Mouse (Mus musculus) mouse embryonic stem cell (cell line): ENCODE measurements around the gene Fitm1.

Experiments used
- in situ Hi-C, 2 experiments: fragments of 300-500 bp; cut with MboI; formaldehyde crosslinking; loops; 1 replicate in 1 of 2; 3 replicates in 1 of 2; pipeline ENCODE4 v1.14.3; 2019 to 2020; ENCODE audit warnings: low sequenced_read_pairs in 2 of 2, low pct_unique_long_range_greater_than_20kb in 1 of 2, mixed read lengths in 1 of 2; ENCODE audit not compliant: unreplicated experiment in 1 of 2

Gene Fitm1

DNA sequence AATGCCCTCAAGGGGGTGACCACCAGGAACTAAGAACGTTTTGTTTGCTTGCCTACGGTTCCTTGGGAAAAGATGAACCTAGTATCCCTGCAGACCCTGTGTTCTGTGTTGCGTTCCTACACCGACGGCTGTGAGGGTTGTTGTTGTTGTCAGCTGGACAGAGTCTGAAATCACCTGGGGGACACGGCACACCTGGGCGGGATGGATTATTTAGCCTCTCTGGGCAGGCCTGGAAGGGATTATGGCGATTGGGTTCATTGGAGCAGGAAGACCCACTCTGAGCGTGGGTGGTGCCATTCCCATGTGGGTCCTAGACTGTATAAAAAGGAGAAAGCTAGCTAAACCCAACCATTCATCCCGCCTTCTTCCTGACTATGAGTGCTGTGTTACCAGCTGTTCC, 13.6 kb upstream of the Fitm1 start:
- in situ Hi-C loops = no loop called here

GRCm38 (mm10) chr14:55563249-55563648, 12.2 kb upstream of the Fitm1 start:
- in situ Hi-C loops = no loop called here

GRCm38 (mm10) chr14:55565748-55566147, 9.7 kb upstream of the Fitm1 start:
- in situ Hi-C loops = no loop called here

- in situ Hi-C loops = no loop called here
Observed at GRCm38 (mm10) chr14:55567496-55567895, 7.9 kb upstream of the Fitm1 start.

GRCm38 (mm10) chr14:55570588-55570987, 4.8 kb upstream of the Fitm1 start:
- in situ Hi-C loops = no loop called here

GRCm38 (mm10) chr14:55571760-55572159, 3.7 kb upstream of the Fitm1 start:
- in situ Hi-C loops = no loop called here

DNA sequence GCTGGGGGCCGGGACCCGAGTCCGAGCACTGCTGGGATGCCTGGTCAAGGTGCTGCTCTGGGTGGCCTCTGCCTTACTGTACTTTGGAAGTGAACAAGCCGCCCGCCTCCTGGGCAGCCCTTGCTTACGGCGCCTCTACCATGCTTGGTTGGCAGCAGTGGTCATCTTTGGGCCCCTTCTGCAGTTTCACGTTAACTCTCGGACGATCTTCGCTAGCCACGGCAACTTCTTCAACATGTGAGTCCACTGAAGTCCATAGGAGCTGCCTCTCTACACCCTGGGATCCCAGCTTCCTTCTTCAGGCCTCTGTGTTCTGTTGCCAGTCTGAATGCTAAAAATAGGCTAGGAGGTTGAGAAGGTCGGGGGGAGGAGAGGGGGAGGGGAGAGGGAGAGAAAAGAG, 294 bp downstream of the Fitm1 start:
- in situ Hi-C loops = no loop called here

- in situ Hi-C loops = no loop called here
Observed at GRCm38 (mm10) chr14:55576376-55576775, 959 bp downstream of the Fitm1 start.

GRCm38 (mm10) chr14:55577871-55578667, 2.7 kb downstream of the Fitm1 start, which contains the start of gene Psme1:
Gene Psme1, plus strand, starts transcription at chr14:55578123.
- in situ Hi-C loops = no loop called here

- in situ Hi-C loops = no loop called here
Observed at GRCm38 (mm10) chr14:55578668-55579269, 3.4 kb downstream of the Fitm1 start.

- in situ Hi-C loops = no loop called here
Observed at GRCm38 (mm10) chr14:55579511-55580496, 4.4 kb downstream of the Fitm1 start.

- in situ Hi-C loops = no loop called here
Observed at GRCm38 (mm10) chr14:55580731-55581130, 5.3 kb downstream of the Fitm1 start.

DNA sequence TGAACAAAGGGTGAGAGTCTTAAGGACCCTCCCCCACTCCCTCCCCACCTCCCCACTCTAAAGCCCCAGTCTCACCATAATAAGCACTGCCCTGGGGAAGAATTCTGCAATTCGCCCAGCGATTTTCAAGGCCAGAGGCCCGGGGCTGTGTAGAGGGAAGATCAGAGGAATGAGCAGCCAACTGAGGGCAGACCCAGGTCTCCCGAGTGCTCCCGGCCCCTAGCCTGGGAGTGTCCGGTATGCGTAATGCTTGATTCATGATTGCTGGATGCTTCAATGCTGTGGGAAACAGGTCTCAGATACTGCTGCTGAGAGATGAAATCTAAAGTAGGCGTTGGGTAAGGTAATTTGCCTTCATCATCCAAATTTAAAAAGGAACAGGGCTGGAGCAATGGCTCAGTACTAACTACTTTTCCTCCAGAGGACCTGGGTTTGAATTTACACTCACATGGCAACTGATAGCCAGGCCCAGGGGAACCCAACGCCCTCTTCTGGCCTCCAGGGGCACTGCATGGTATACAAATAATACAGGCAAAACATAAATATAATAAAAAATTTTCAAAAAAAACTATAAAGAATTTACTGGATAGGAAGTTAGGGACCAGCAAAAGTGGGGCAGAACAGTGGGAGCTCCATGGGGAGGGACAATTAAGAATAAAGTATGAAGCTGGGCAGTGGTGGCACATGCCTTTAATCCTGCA, 6.7 kb downstream of the Fitm1 start:
- in situ Hi-C loops = no loop called here

DNA sequence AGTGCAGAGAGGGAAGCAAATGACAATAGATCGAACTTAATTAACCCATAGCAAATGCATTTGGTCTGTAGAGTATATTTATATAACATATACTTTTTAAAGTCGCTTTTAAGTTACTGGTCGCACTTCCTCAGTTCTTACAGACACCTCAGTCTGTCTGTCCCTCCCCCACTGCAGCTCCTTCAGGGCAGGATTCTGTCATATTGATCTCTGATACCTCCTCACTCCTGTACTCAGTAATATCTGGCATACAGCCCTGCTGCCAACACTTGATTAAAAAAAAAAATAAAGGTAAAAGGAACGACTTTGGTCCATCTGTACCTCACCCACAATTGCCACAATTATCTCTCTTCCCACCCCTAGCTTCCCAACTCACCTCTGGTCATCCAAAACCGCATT, 8.9 kb downstream of the Fitm1 start:
- in situ Hi-C loops = no loop called here

GRCm38 (mm10) chr14:55584702-55585565, 9.5 kb downstream of the Fitm1 start, which contains the start of gene Emc9:
Gene Emc9, minus strand, starts transcription at chr14:55585302.
- in situ Hi-C loops = no loop called here

- in situ Hi-C loops = no loop called here
Observed at GRCm38 (mm10) chr14:55585566-55585960, 10.1 kb downstream of the Fitm1 start.

DNA sequence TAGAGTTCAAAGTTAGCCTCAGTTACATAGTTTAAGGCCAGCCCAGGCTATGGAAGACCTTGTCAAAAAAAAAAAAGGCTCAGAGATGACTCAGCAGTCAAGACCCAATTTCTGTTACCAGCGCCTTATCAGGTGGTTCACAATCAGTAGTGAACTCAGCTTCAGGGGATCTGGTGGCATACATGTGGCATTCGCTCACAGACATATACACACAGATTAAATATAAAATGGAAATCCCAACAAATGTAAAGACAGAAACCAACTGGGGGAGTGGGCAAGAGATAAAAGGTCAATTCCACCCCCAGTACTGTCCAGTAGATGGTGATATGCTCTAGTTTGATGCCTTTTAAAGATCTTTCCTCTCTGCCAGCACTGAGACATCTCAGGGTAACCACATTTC, 10.7 kb downstream of the Fitm1 start:
- in situ Hi-C loops = no loop called here

GRCm38 (mm10) chr14:55589271-55589670, 13.9 kb downstream of the Fitm1 start:
- in situ Hi-C loops = no loop called here
